Mouse (Mus musculus): ENCODE data around the gene Klhl2. TPM values are rescaled to one million over a fixed set of nuclear protein-coding genes. Genes with fewer than 3 reads are reported as not detected.

Gene Klhl2
- polyA plus RNA-seq (2014; fragmentation: Nextera tagmentation; extraction: Ambion mirVana): 32.2 and 37.5 TPM in 2 replicates

GRCm38 (mm10) chr8:64849897-64850541, at the start of gene Klhl2:
TSS of gene Klhl2 (minus strand) at chr8:64850017.
- ATAC-seq (ENCODE audit: low read depth): peak; percentile 90
- no peaks in the 10 kb centered on the region for H3K27me3 ChIP-seq (ENCODE audit: control insufficient read depth, insufficient read depth, low read length)
- H3K4me3 ChIP-seq (ENCODE audit: low read depth, low read length): peak within 1 kb of the TSS; percentile 77
- H3K4me2 ChIP-seq (ENCODE audit: low read depth, low read length): peak within 1 kb of the TSS; percentile 82
- WGBS: 1% methylated on average over 42 of the region's 68 CpGs
- no peaks in the 10 kb centered on the region for H3K36me3 ChIP-seq (ENCODE audit: control insufficient read depth, insufficient read depth, low read length)
- peak within 1 kb of the TSS; percentile 93 for H3K27ac ChIP-seq (ENCODE audit: low read depth, low read length)
- H3K4me1 ChIP-seq (ENCODE audit: control insufficient read depth, insufficient read depth, low read length): peaks cover 16% of the 10 kb centered on the region; the same call in 1 of the 2 replicates
- no peaks in the 10 kb centered on the region for H3K9me3 ChIP-seq (ENCODE audit: control insufficient read depth, low read length)
- H3K9ac ChIP-seq (replicated peaks; ENCODE audit: low read depth, low read length): peak within 1 kb of the TSS; percentile 92

- no peaks in the 10 kb centered on the region for H3K9me3 ChIP-seq (ENCODE audit: control insufficient read depth, low read length)
- no peak overlapping the region for H3K9ac ChIP-seq (replicated peaks; ENCODE audit: low read depth, low read length)
- no peak overlapping the region for H3K27ac ChIP-seq (ENCODE audit: low read depth, low read length)
- 58% methylated on average over 4 of the region's 4 CpGs for WGBS
- H3K27me3 ChIP-seq (ENCODE audit: control insufficient read depth, insufficient read depth, low read length): no peaks in the 10 kb centered on the region
- no peak overlapping the region for H3K4me2 ChIP-seq (ENCODE audit: low read depth, low read length)
- H3K4me1 ChIP-seq (ENCODE audit: control insufficient read depth, insufficient read depth, low read length): no peaks in the 10 kb centered on the region
- no peaks in the 10 kb centered on the region for H3K36me3 ChIP-seq (ENCODE audit: control insufficient read depth, insufficient read depth, low read length)
- H3K4me3 ChIP-seq (ENCODE audit: low read depth, low read length): no peak overlapping the region
- no peak for ATAC-seq (ENCODE audit: low read depth)
Measured at GRCm38 (mm10) chr8:64898710-64899109, 48.9 kb upstream of the Klhl2 start.

- no peak for ATAC-seq (ENCODE audit: low read depth)
- 91% methylated on average over 5 of the region's 5 CpGs for WGBS
Measured at GRCm38 (mm10) chr8:64896731-64897130, 46.9 kb upstream of the Klhl2 start.

GRCm38 (mm10) chr8:64880619-64881200, 30.9 kb upstream of the Klhl2 start:
- H3K4me2 ChIP-seq (ENCODE audit: low read depth, low read length): no peak overlapping the region
- no peaks in the 10 kb centered on the region for H3K9me3 ChIP-seq (ENCODE audit: control insufficient read depth, low read length)
- no peaks in the 10 kb centered on the region for H3K27me3 ChIP-seq (ENCODE audit: control insufficient read depth, insufficient read depth, low read length)
- H3K9ac ChIP-seq (replicated peaks; ENCODE audit: low read depth, low read length): no peak overlapping the region
- no peak overlapping the region for H3K4me3 ChIP-seq (ENCODE audit: low read depth, low read length)
- WGBS: 57% methylated on average over 13 of the region's 13 CpGs
- H3K27ac ChIP-seq (ENCODE audit: low read depth, low read length): no peak overlapping the region
- ATAC-seq (ENCODE audit: low read depth): no peak
- H3K36me3 ChIP-seq (ENCODE audit: control insufficient read depth, insufficient read depth, low read length): no peaks in the 10 kb centered on the region
- no peaks in the 10 kb centered on the region for H3K4me1 ChIP-seq (ENCODE audit: control insufficient read depth, insufficient read depth, low read length)

More at GRCm38 (mm10) chr8:64896731-64897130, 46.9 kb upstream of the Klhl2 start:
- Histone ChIP-seq H3K36me3 (ENCODE audit: control insufficient read depth, insufficient read depth, low read length) (no peaks in the 10 kb centered on the region), H3K9me3 (ENCODE audit: control insufficient read depth, low read length) (no peaks in the 10 kb centered on the region), H3K27ac (ENCODE audit: low read depth, low read length) (no peak overlapping the region), H3K9ac (replicated peaks; ENCODE audit: low read depth, low read length) (no peak overlapping the region), H3K4me1 (ENCODE audit: control insufficient read depth, insufficient read depth, low read length) (no peaks in the 10 kb centered on the region), H3K27me3 (ENCODE audit: control insufficient read depth, insufficient read depth, low read length) (no peaks in the 10 kb centered on the region), H3K4me3 (ENCODE audit: low read depth, low read length) (no peak overlapping the region), H3K4me2 (ENCODE audit: low read depth, low read length) (no peak overlapping the region)

GRCm38 (mm10) chr8:64877630-64878312, 28.0 kb upstream of the Klhl2 start:
- WGBS: 93% methylated on average over 22 of the region's 22 CpGs
- H3K4me2 ChIP-seq (ENCODE audit: low read depth, low read length): no peak overlapping the region
- H3K4me3 ChIP-seq (ENCODE audit: low read depth, low read length): no peak overlapping the region
- H3K27me3 ChIP-seq (ENCODE audit: control insufficient read depth, insufficient read depth, low read length): no peaks in the 10 kb centered on the region
- H3K4me1 ChIP-seq (ENCODE audit: control insufficient read depth, insufficient read depth, low read length): no peaks in the 10 kb centered on the region
- H3K36me3 ChIP-seq (ENCODE audit: control insufficient read depth, insufficient read depth, low read length): no peaks in the 10 kb centered on the region
- no peak overlapping the region for H3K9ac ChIP-seq (replicated peaks; ENCODE audit: low read depth, low read length)
- no peak for ATAC-seq (ENCODE audit: low read depth)
- H3K27ac ChIP-seq (ENCODE audit: low read depth, low read length): no peak overlapping the region
- H3K9me3 ChIP-seq (ENCODE audit: control insufficient read depth, low read length): no peaks in the 10 kb centered on the region

- Histone ChIP-seq H3K27ac (ENCODE audit: low read depth, low read length) (no peak overlapping the region), H3K4me2 (ENCODE audit: low read depth, low read length) (no peak overlapping the region), H3K27me3 (ENCODE audit: control insufficient read depth, insufficient read depth, low read length) (no peaks in the 10 kb centered on the region), H3K9ac (replicated peaks; ENCODE audit: low read depth, low read length) (no peak overlapping the region), H3K36me3 (ENCODE audit: control insufficient read depth, insufficient read depth, low read length) (no peaks in the 10 kb centered on the region), H3K4me1 (ENCODE audit: control insufficient read depth, insufficient read depth, low read length) (no peaks in the 10 kb centered on the region), H3K9me3 (ENCODE audit: control insufficient read depth, low read length) (no peaks in the 10 kb centered on the region), H3K4me3 (ENCODE audit: low read depth, low read length) (no peak overlapping the region)
- ATAC-seq (ENCODE audit: low read depth): no peak
- 91% methylated on average over 12 of the region's 12 CpGs for WGBS
Measured at GRCm38 (mm10) chr8:64871469-64872165, 21.8 kb upstream of the Klhl2 start.

GRCm38 (mm10) chr8:64870218-64870617, 20.4 kb upstream of the Klhl2 start:
- H3K27ac ChIP-seq (ENCODE audit: low read depth, low read length): no peak overlapping the region
- 59% methylated on average over 2 of the region's 2 CpGs for WGBS
- no peak overlapping the region for H3K4me3 ChIP-seq (ENCODE audit: low read depth, low read length)
- no peaks in the 10 kb centered on the region for H3K36me3 ChIP-seq (ENCODE audit: control insufficient read depth, insufficient read depth, low read length)
- no peak overlapping the region for H3K9ac ChIP-seq (replicated peaks; ENCODE audit: low read depth, low read length)
- no peak for ATAC-seq (ENCODE audit: low read depth)
- no peaks in the 10 kb centered on the region for H3K9me3 ChIP-seq (ENCODE audit: control insufficient read depth, low read length)
- no peaks in the 10 kb centered on the region for H3K4me1 ChIP-seq (ENCODE audit: control insufficient read depth, insufficient read depth, low read length)
- no peaks in the 10 kb centered on the region for H3K27me3 ChIP-seq (ENCODE audit: control insufficient read depth, insufficient read depth, low read length)
- H3K4me2 ChIP-seq (ENCODE audit: low read depth, low read length): no peak overlapping the region

GRCm38 (mm10) chr8:64849091-64849896, 523 bp downstream of the Klhl2 start:
- ATAC-seq (ENCODE audit: low read depth): peak; percentile 86
- no peaks in the 10 kb centered on the region for H3K27me3 ChIP-seq (ENCODE audit: control insufficient read depth, insufficient read depth, low read length)

More at GRCm38 (mm10) chr8:64849091-64849896, 523 bp downstream of the Klhl2 start:
- peak overlapping the region; percentile 77 for H3K4me3 ChIP-seq (ENCODE audit: low read depth, low read length)
- H3K4me2 ChIP-seq (ENCODE audit: low read depth, low read length): peak overlapping the region; percentile 82
- WGBS: under 1% methylated on average over 41 of the region's 100 CpGs
- H3K9me3 ChIP-seq (ENCODE audit: control insufficient read depth, low read length): no peaks in the 10 kb centered on the region
- H3K36me3 ChIP-seq (ENCODE audit: control insufficient read depth, insufficient read depth, low read length): no peaks in the 10 kb centered on the region
- peak overlapping the region; percentile 92 for H3K9ac ChIP-seq (replicated peaks; ENCODE audit: low read depth, low read length)
- peaks cover 16% of the 10 kb centered on the region; the same call in 1 of the 2 replicates for H3K4me1 ChIP-seq (ENCODE audit: control insufficient read depth, insufficient read depth, low read length)
- peak overlapping the region; percentile 93 for H3K27ac ChIP-seq (ENCODE audit: low read depth, low read length)
